Mouse (Mus musculus): ENCODE data around the gene Gm6034. TPM values are rescaled to one million over a fixed set of nuclear protein-coding genes. Genes with fewer than 3 reads are reported as not detected.
"Not testable (repeated sequence)": the region's sequence is repeated elsewhere in the genome, so short reads cannot be mapped to it uniquely, and the experiment has no call there.

Gm6034 gene
- total and polyA plus RNA-seq, 3 experiments: 0.42 to 2.1 (median 1.1) TPM

DNA sequence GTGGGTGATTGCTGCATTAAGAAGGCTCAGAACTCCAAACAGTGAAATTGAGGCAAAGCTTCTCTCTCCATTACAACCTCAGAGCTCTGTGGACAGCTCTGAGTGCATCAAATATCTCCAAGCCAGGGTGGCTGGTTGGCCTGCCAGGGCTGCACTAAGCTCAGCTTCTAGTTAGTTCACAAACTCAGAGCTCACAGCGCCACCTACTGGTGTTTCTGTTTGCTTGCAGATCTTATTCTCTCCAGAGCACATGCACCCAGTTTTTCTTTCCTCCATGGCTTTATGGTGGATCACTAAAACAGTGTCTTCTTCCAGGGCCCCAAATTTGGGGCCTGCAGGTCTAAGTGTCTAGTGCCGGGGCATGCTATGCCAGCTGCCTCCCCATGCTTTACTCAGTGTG is 18.1 kb downstream of the Gm6034 start:
- H3K9ac ChIP-seq (ENCODE audit: insufficient read depth, low read depth): no peak overlapping the region
- no peak overlapping the region for H3K4me3 ChIP-seq (replicated peaks in 1 of 3; ENCODE audit: low read depth in 2 of 3, low read length in 2 of 3, poor library complexity in 1 of 3)
- H3K36me3 ChIP-seq (replicated peaks in 1 of 2; ENCODE audit: control insufficient read depth in 1 of 2, insufficient read depth in 1 of 2, low read length in 1 of 2): no peaks in the 10 kb centered on the region
- H3K9me3 ChIP-seq (replicated peaks; ENCODE audit: low read length): no peaks in the 10 kb centered on the region
- DNase-seq (ENCODE audit: extremely low read depth): peak; percentile 92
- H3K4me1 ChIP-seq (ENCODE audit: control insufficient read depth in 1 of 2, insufficient read depth in 2 of 2): no peaks in the 10 kb centered on the region
- no peak overlapping the region for H3K4me2 ChIP-seq (ENCODE audit: insufficient read depth, low read depth, poor library complexity, severe bottlenecking)
- peaks cover 11% of the 10 kb centered on the region for H3K27me3 ChIP-seq (replicated peaks)
- H3K27ac ChIP-seq (ENCODE audit: insufficient read depth, low read depth): no peak overlapping the region
- in situ Hi-C loops (cut with MboI; ENCODE audit: low pct_ligation_motif_present, low pct_unique_long_range_greater_than_20kb, low sequenced_read_pairs): loop anchor here (10.0 kb wide), 2 partner anchors 74 to 134 kb away; partner anchors contain the start of gene H2-T3
- TF ChIP-seq SMC3 (IDR thresholded peaks at IDR 0.05; ENCODE audit: low read depth, low read length) (peak; percentile 80), CHD1 (IDR thresholded peaks at IDR 0.05; ENCODE audit: low read depth, low read length) (no peak), BHLHE40 (IDR thresholded peaks at IDR 0.05; ENCODE audit: low read depth, low read length) (no peak), MXI1 (IDR thresholded peaks at IDR 0.05; ENCODE audit: low read depth, low read length) (no peak), MAZ (IDR thresholded peaks at IDR 0.05; ENCODE audit: low read depth, low read length) (no peak), NRF1 (IDR thresholded peaks at IDR 0.05; ENCODE audit: low read depth, low read length) (no peak), CTCF (conservative IDR thresholded peaks at IDR 0.05 in 1 of 2, IDR thresholded peaks at IDR 0.05 in 1 of 2; ENCODE audit: low read depth in 2 of 2, low read length in 2 of 2) (peak; percentile 75 to 87), RAD21 (IDR thresholded peaks at IDR 0.05; ENCODE audit: low read depth, low read length) (peak; percentile 80), MYC (IDR thresholded peaks at IDR 0.05; ENCODE audit: low read depth, low read length) (peak; percentile 59; the same call in 1 of the 2 replicates), UBTF (IDR thresholded peaks at IDR 0.05; ENCODE audit: low read depth, low read length) (no peak)
- H3K79me2 ChIP-seq (replicated peaks; ENCODE audit: control insufficient read depth, extremely low read depth, insufficient read depth, poor library complexity, severe bottlenecking): no peaks in the 10 kb centered on the region
- dilution Hi-C loops (cut with MboI; ENCODE audit: extremely low pct_ligation_motif_present, extremely low pct_unique_long_range_greater_than_20kb, low sequenced_read_pairs): no loop called here

DNA sequence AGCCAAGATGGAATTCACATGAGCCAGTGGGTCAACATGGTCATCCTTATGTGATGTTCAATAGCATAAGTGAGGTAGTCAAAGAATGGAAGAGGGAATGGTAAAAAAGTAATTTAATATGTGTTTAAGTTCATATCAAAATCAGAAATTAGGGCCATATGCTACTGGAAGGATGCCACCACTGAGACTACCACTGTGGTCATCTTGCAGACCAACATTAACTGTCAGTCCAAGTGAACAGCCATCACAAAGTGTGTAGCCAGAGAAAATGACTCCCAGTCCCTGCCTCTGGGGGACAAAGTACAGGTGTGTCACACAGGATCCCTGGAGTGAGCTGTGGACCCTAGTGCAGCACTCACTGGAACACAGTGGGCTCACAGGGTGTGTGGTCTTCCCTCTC is 39.1 kb downstream of the Gm6034 start:
- DNase-seq (ENCODE audit: extremely low read depth); dilution Hi-C loops (cut with MboI; ENCODE audit: extremely low pct_ligation_motif_present, extremely low pct_unique_long_range_greater_than_20kb, low sequenced_read_pairs): not testable (repeated sequence)
- in situ Hi-C loops (cut with MboI; ENCODE audit: low pct_ligation_motif_present, low pct_unique_long_range_greater_than_20kb, low sequenced_read_pairs): loop anchor here (10.0 kb wide), 1 partner anchor 757 kb away; the partner anchor contains the start of gene H2-Q1

DNA sequence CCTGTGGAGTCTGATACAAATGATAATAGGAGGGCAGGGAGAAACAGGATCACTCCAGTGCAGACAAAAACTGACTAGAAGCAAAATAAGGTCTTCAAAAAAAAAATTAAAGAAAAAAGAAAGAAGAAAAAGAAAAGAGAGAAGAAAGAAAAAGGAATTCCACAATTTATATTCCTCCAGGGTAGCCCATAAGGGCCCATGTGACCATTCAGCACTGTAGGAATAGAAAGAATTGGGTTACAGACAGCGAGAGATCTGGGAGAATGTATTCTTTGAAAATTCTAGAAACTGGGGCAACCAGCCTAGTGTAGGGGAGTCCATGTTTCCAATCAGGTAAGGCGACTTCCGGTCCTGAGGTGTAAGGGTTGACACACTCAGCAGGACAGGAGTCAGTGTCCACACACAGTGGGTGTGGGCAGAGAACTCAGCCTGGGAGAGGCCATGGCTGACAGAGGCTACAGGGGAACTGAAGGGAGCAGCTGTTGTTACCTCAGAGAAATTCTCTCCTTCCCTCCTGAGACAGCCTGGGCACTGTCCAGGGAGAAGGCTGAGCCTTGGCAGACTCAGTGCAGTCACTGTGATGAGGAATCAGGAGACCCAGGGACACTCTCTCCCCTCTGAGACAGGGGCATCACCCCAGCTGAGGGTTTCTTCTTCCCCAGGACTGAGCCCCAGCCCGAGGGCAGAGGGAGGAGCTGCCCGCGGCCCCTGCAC is 39.9 kb downstream of the Gm6034 start:
- H3K4me1 ChIP-seq (ENCODE audit: control insufficient read depth in 1 of 2, insufficient read depth in 2 of 2); DNase-seq (ENCODE audit: extremely low read depth); H3K79me2 ChIP-seq (replicated peaks; ENCODE audit: control insufficient read depth, extremely low read depth, insufficient read depth, poor library complexity, severe bottlenecking); H3K4me2 ChIP-seq (ENCODE audit: insufficient read depth, low read depth, poor library complexity, severe bottlenecking); H3K9me3 ChIP-seq (replicated peaks; ENCODE audit: low read length); H3K27ac ChIP-seq (ENCODE audit: insufficient read depth, low read depth); dilution Hi-C loops (cut with MboI; ENCODE audit: extremely low pct_ligation_motif_present, extremely low pct_unique_long_range_greater_than_20kb, low sequenced_read_pairs); H3K36me3 ChIP-seq (replicated peaks in 1 of 2; ENCODE audit: control insufficient read depth in 1 of 2, insufficient read depth in 1 of 2, low read length in 1 of 2); H3K9ac ChIP-seq (ENCODE audit: insufficient read depth, low read depth); H3K4me3 ChIP-seq (replicated peaks in 1 of 3; ENCODE audit: low read depth in 2 of 3, low read length in 2 of 3, poor library complexity in 1 of 3): not testable (repeated sequence)
- peaks cover 11% of the 10 kb centered on the region for H3K27me3 ChIP-seq (replicated peaks)
- in situ Hi-C loops (cut with MboI; ENCODE audit: low pct_ligation_motif_present, low pct_unique_long_range_greater_than_20kb, low sequenced_read_pairs): loop anchor here (10.0 kb wide), 1 partner anchor 758 kb away; the partner anchor contains the start of gene H2-Q1

More for the DNA sequence above, 39.1 kb downstream of the Gm6034 start:
- H3K27me3 ChIP-seq (replicated peaks); H3K4me1 ChIP-seq (ENCODE audit: control insufficient read depth in 1 of 2, insufficient read depth in 2 of 2); H3K27ac ChIP-seq (ENCODE audit: insufficient read depth, low read depth); H3K9me3 ChIP-seq (replicated peaks; ENCODE audit: low read length); H3K9ac ChIP-seq (ENCODE audit: insufficient read depth, low read depth); H3K79me2 ChIP-seq (replicated peaks; ENCODE audit: control insufficient read depth, extremely low read depth, insufficient read depth, poor library complexity, severe bottlenecking); H3K4me3 ChIP-seq (replicated peaks in 1 of 3; ENCODE audit: low read depth in 2 of 3, low read length in 2 of 3, poor library complexity in 1 of 3); H3K4me2 ChIP-seq (ENCODE audit: insufficient read depth, low read depth, poor library complexity, severe bottlenecking); H3K36me3 ChIP-seq (replicated peaks in 1 of 2; ENCODE audit: control insufficient read depth in 1 of 2, insufficient read depth in 1 of 2, low read length in 1 of 2): not testable (repeated sequence)
